7 mouse cellular contexts compared by ENCODE assay signal in the genomic region with DNA sequence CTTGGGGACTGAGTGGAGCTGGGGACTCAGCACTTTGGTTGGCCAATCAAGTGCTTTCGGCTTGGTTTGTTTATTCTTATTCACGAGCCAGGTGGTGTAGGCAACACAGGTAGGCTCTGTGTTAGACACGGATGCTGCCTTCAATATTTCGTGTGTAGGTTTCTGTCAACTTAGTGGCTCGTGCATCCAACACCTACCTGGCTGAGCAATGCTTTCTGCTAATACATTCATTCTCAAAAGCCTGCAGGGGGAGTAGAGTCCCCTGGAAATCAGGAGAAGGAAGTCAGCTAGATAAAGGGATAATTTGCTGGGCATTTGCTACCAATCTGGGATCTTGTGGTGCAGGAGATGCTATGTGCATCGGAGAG. TPM values are rescaled to one million over a fixed set of nuclear protein-coding genes. Genes with fewer than 3 reads are reported as not detected.
DNase-seq lines count a peak whose midpoint lies in the region; ATAC-seq and TF ChIP-seq lines count a peak whose summit lies in the region.

No protein-coding gene starts in this region.

- TF ChIP-seq CTCF in lung, postnatal 0 days (IDR thresholded peaks at IDR 0.05), result peak; percentile 25
- peak; percentile 24 for TF ChIP-seq CTCF in intestine, postnatal 0 days (IDR thresholded peaks at IDR 0.05; ENCODE audit: low read depth)

- 0 out of 2 replicates have a peak, but pooled peaks cover 5% of the 10 kb centered on the region for H3K36me3 ChIP-seq in lung, postnatal 0 days (ENCODE audit: insufficient read depth, low read length)
- H3K36me3 ChIP-seq in embryonic facial prominence, embryonic 14.5 days (ENCODE audit: control insufficient read depth, insufficient read depth, low read length), result no peaks in the 10 kb centered on the region
- H3K36me3 ChIP-seq in intestine, postnatal 0 days (ENCODE audit: control insufficient read depth, insufficient read depth), result no peaks in the 10 kb centered on the region; the same call in 1 of the 2 replicates
- no peaks in the 10 kb centered on the region for H3K36me3 ChIP-seq in stomach, embryonic 14.5 days (ENCODE audit: control insufficient read depth, insufficient read depth, low read length)

- peak overlapping the region; percentile 55 for H3K9ac ChIP-seq in lung, postnatal 0 days (replicated peaks; ENCODE audit: low read depth)
- peak overlapping the region; percentile 78 for H3K9ac ChIP-seq in embryonic facial prominence, embryonic 14.5 days (ENCODE audit: low read depth, low read length)
- H3K9ac ChIP-seq in intestine, postnatal 0 days (ENCODE audit: low read depth, low read length), result peak overlapping the region; percentile 82
- 0 out of 2 replicates have a peak overlapping the region, but pooled peaks have one; percentile 65 for H3K9ac ChIP-seq in stomach, embryonic 14.5 days (replicated peaks; ENCODE audit: low read depth, low read length)

- H3K9me3 ChIP-seq in lung, postnatal 0 days (ENCODE audit: low read length), result no peaks in the 10 kb centered on the region
- no peaks in the 10 kb centered on the region for H3K9me3 ChIP-seq in embryonic facial prominence, embryonic 14.5 days (ENCODE audit: control insufficient read depth, low read length)
- H3K9me3 ChIP-seq in intestine, postnatal 0 days (ENCODE audit: control insufficient read depth), result no peaks in the 10 kb centered on the region
- no peaks in the 10 kb centered on the region for H3K9me3 ChIP-seq in stomach, embryonic 14.5 days (ENCODE audit: control insufficient read depth, low read depth, low read length)

- H3K4me2 ChIP-seq in lung, postnatal 0 days (replicated peaks; ENCODE audit: low read depth, low read length), result peak overlapping the region; percentile 85
- peak overlapping the region; percentile 98 for H3K4me2 ChIP-seq in embryonic facial prominence, embryonic 14.5 days (ENCODE audit: low read depth, low read length)
- peak overlapping the region; percentile 98 for H3K4me2 ChIP-seq in intestine, postnatal 0 days (replicated peaks; ENCODE audit: low read depth)
- H3K4me2 ChIP-seq in stomach, embryonic 14.5 days (replicated peaks; ENCODE audit: low read depth, low read length), result peak overlapping the region; percentile 98

- no peak for TF ChIP-seq EP300 in lung, postnatal 0 days (IDR thresholded peaks at IDR 0.05)

- peaks cover 4% of the 10 kb centered on the region; the same call in 1 of the 2 replicates for H3K4me1 ChIP-seq in lung, postnatal 0 days (ENCODE audit: insufficient read depth, low read depth, low read length)
- H3K4me1 ChIP-seq in embryonic facial prominence, embryonic 14.5 days (ENCODE audit: control insufficient read depth, insufficient read depth, low read length), result peaks cover 6% of the 10 kb centered on the region; the same call in 1 of the 2 replicates
- H3K4me1 ChIP-seq in intestine, postnatal 0 days (replicated peaks; ENCODE audit: control insufficient read depth, insufficient read depth, low read length), result 0 out of 2 replicates have a peak, but pooled peaks cover 4% of the 10 kb centered on the region
- no peaks in the 10 kb centered on the region; the same call in 1 of the 2 replicates for H3K4me1 ChIP-seq in stomach, embryonic 14.5 days (ENCODE audit: control insufficient read depth, insufficient read depth, low read length)

- peak overlapping the region; percentile 80; the same call in 1 of the 2 replicates for H3K27ac ChIP-seq in lung, postnatal 0 days (ENCODE audit: low read length)
- 0 out of 2 replicates have a peak overlapping the region, but pooled peaks have one; percentile 33 for H3K27ac ChIP-seq in embryonic facial prominence, embryonic 14.5 days (replicated peaks; ENCODE audit: low read depth, low read length)
- peak overlapping the region; percentile 79 for H3K27ac ChIP-seq in intestine, postnatal 0 days (ENCODE audit: low read depth, low read length)
- no peak overlapping the region for H3K27ac ChIP-seq in stomach, embryonic 14.5 days (ENCODE audit: low read length)

- H3K27me3 ChIP-seq in lung, postnatal 0 days (replicated peaks; ENCODE audit: insufficient read depth, low read length), result no peaks in the 10 kb centered on the region
- H3K27me3 ChIP-seq in embryonic facial prominence, embryonic 14.5 days (replicated peaks; ENCODE audit: control insufficient read depth, insufficient read depth, low read length), result no peaks in the 10 kb centered on the region
- H3K27me3 ChIP-seq in intestine, postnatal 0 days (replicated peaks; ENCODE audit: control insufficient read depth, insufficient read depth, low read length), result no peaks in the 10 kb centered on the region
- H3K27me3 ChIP-seq in stomach, embryonic 14.5 days (ENCODE audit: control insufficient read depth, insufficient read depth, low read length), result no peaks in the 10 kb centered on the region

- no peak for ATAC-seq in lung, postnatal 0 days
- ATAC-seq in embryonic facial prominence, embryonic 14.5 days (ENCODE audit: low read depth), result no peak; the same call in 1 of the 2 replicates
- ATAC-seq in intestine, postnatal 0 days, result peak; percentile 25; the same call in 1 of the 2 replicates
- no peak for ATAC-seq in stomach, embryonic 14.5 days (ENCODE audit: insufficient number of reproducible peaks, insufficient read depth, low FRiP score, low read depth)

- peak overlapping the region; percentile 67 for H3K4me3 ChIP-seq in lung, postnatal 0 days (ENCODE audit: low read depth, low read length)
- H3K4me3 ChIP-seq in embryonic facial prominence, embryonic 14.5 days (ENCODE audit: low read depth, low read length), result peak overlapping the region; percentile 68
- H3K4me3 ChIP-seq in intestine, postnatal 0 days (ENCODE audit: low read depth, low read length), result peak overlapping the region; percentile 76
- H3K4me3 ChIP-seq in stomach, embryonic 14.5 days (ENCODE audit: low read depth, low read length), result peak overlapping the region; percentile 64

- DNase-seq in lung, postnatal 0 days (ENCODE audit: low spot score), result no peak
- DNase-seq in lung, postnatal 25 days (ENCODE audit: low spot score), result no peak
- DNase-seq in embryonic facial prominence, embryonic 14.5 days (ENCODE audit: low spot score), result peak; percentile 31
- no peak for DNase-seq in adrenal gland, adult (ENCODE audit: inconsistent age in 2 of 2, low spot score in 1 of 2)
- DNase-seq in lung, adult 18-20 months, result no peak

- WGBS in lung, postnatal 0 days, result 25% methylated on average over 6 of the region's 6 CpGs
- 33% methylated on average over 6 of the region's 6 CpGs for WGBS in embryonic facial prominence, embryonic 14.5 days
- 18% methylated on average over 6 of the region's 6 CpGs for WGBS in intestine, postnatal 0 days
- WGBS in stomach, embryonic 14.5 days, result 20% methylated on average over 6 of the region's 6 CpGs

RNA-seq across cellular contexts. Expression of a gene that starts 1.0 kb away (rescaled TPM):
- polyA plus RNA-seq in lung, postnatal 0 days (2015; fragmentation: Nextera tagmentation; extraction: Ambion mirVana), result 9.8 and 9.9 TPM in 2 replicates
- polyA plus RNA-seq in embryonic facial prominence, embryonic 14.5 days (2014; fragmentation: Nextera tagmentation; extraction: Ambion mirVana), result 7.2 and 10.3 TPM in 2 replicates
- 14.2 and 15.0 TPM in 2 replicates for polyA plus RNA-seq in intestine, postnatal 0 days (2015; fragmentation: Nextera tagmentation; extraction: Ambion mirVana)
- 4.6 and 5.5 TPM in 2 replicates for polyA plus RNA-seq in stomach, embryonic 14.5 days (2014; fragmentation: Nextera tagmentation; extraction: Ambion mirVana)

RNA-seq across cellular contexts. Expression of a gene that starts 13.8 kb away (rescaled TPM):
- 11.5 and 13.3 TPM in 2 replicates for polyA plus RNA-seq in lung, postnatal 0 days (2015; fragmentation: Nextera tagmentation; extraction: Ambion mirVana)
- polyA plus RNA-seq in embryonic facial prominence, embryonic 14.5 days (2014; fragmentation: Nextera tagmentation; extraction: Ambion mirVana), result 1.0 and 2.4 TPM in 2 replicates
- 10.8 and 13.1 TPM in 2 replicates for polyA plus RNA-seq in intestine, postnatal 0 days (2015; fragmentation: Nextera tagmentation; extraction: Ambion mirVana)
- 0.25 and 0.27 TPM in 2 replicates for polyA plus RNA-seq in stomach, embryonic 14.5 days (2014; fragmentation: Nextera tagmentation; extraction: Ambion mirVana)

RNA-seq across cellular contexts. Expression of a gene that starts 55.0 kb away (rescaled TPM):
- 69.6 and 73.7 TPM in 2 replicates for polyA plus RNA-seq in lung, postnatal 0 days (2015; fragmentation: Nextera tagmentation; extraction: Ambion mirVana)
- polyA plus RNA-seq in embryonic facial prominence, embryonic 14.5 days (2014; fragmentation: Nextera tagmentation; extraction: Ambion mirVana), result 24.8 and 31.7 TPM in 2 replicates
- 4.4 and 5.5 TPM in 2 replicates for polyA plus RNA-seq in intestine, postnatal 0 days (2015; fragmentation: Nextera tagmentation; extraction: Ambion mirVana)
- polyA plus RNA-seq in stomach, embryonic 14.5 days (2014; fragmentation: Nextera tagmentation; extraction: Ambion mirVana), result 19.1 and 21.1 TPM in 2 replicates
